Comparison of ENCODE assay signal across 28 mouse cellular contexts in the genomic region with DNA sequence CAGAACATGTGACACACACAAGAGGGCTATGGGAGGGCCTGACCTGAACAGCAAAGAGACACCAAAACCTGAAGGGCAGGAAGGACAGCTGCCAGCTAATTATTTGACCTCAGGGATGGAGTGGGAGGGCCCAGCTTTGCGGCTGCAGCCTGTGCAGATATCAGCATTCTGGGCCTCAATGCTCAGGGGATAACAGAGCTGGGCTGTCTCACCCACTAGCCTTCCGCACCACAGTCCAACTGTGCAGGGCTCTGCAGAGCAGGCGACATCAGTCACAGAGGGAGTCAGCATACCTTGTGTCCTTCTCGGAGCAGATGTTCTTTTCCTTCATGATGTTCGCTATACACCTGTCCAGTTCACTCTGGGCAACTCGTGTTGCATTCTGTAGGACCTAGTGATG. TPM values are rescaled to one million over a fixed set of nuclear protein-coding genes. Genes with fewer than 3 reads are reported as not detected.
A peak's percentile ranks its signal among the peaks of the same experiment; 100 is the strongest.
DNase-seq lines count a peak whose midpoint lies in the region; ATAC-seq and TF ChIP-seq lines count a peak whose summit lies in the region.
"Had no signal": no experiment of that assay in that cellular context is flagged by ENCODE, and none has a peak within 500 bp of the region (broad histone marks: within the 10 kb centered on the region; RNA-seq: fewer than 3 reads in every experiment).

No protein-coding gene starts in this region.

- TF ChIP-seq EP300 in liver, embryonic 14.5 days (IDR thresholded peaks at IDR 0.05; ENCODE audit: low read depth), result no peak
- TF ChIP-seq EP300 in liver, postnatal 0 days (IDR thresholded peaks at IDR 0.05; ENCODE audit: low read depth), result no peak

- DNase-seq in embryonic facial prominence, embryonic 10.5 days (ENCODE audit: low spot score), result no peak
- no peak for DNase-seq in liver, embryonic 11.5 days (ENCODE audit: low spot score)
- DNase-seq in liver, embryonic 14.5 days (ENCODE audit: low read depth in 3 of 3, low spot score in 3 of 3), result no peak
- DNase-seq in liver, postnatal 0 days, result no peak
- no peak for DNase-seq in ovary, postnatal 36 days (ENCODE audit: low spot score)
- DNase-seq: adrenal gland, adult 8-10 months; adrenal gland, postnatal 25 days; cerebellum, adult 11 months; cerebellum, adult 18-20 months; cerebellum, adult 8-10 months; cerebellum, adult 9-11 months; cerebellum, postnatal 36 days; embryo, embryonic 11 days had no signal

- 87% methylated on average over 6 of the region's 6 CpGs for WGBS in embryonic facial prominence, embryonic 13.5 days
- 92% methylated on average over 6 of the region's 6 CpGs for WGBS in embryonic facial prominence, embryonic 10.5 days
- WGBS in liver, embryonic 12.5 days (ENCODE audit: insufficient replicate concordance), result 78% methylated on average over 6 of the region's 6 CpGs
- 90% methylated on average over 6 of the region's 6 CpGs for WGBS in liver, embryonic 11.5 days
- WGBS in liver, embryonic 14.5 days (ENCODE audit: insufficient replicate concordance), result 69% methylated on average over 6 of the region's 6 CpGs
- 85% methylated on average over 6 of the region's 6 CpGs for WGBS in liver, postnatal 0 days (ENCODE audit: insufficient replicate concordance)

- H3K4me1 ChIP-seq in embryonic facial prominence, embryonic 13.5 days, result peaks cover 11% of the 10 kb centered on the region
- H3K4me1 ChIP-seq in embryonic facial prominence, embryonic 10.5 days, result peaks cover 11% of the 10 kb centered on the region
- H3K4me1 ChIP-seq in liver, embryonic 12.5 days, result peaks cover 11% of the 10 kb centered on the region
- no peaks in the 10 kb centered on the region for H3K4me1 ChIP-seq in liver, embryonic 11.5 days (replicated peaks; ENCODE audit: control insufficient read depth, insufficient read depth, low read length)
- peaks cover 0 to 2% of the 10 kb centered on the region in 2 experiments; a peak in 1 of 4 replicates for H3K4me1 ChIP-seq in liver, embryonic 14.5 days (replicated peaks; ENCODE audit: control insufficient read depth in 2 of 2, insufficient read depth in 2 of 2, low read length in 1 of 2)
- H3K4me1 ChIP-seq in liver, postnatal 0 days (ENCODE audit: insufficient read depth), result no peaks in the 10 kb centered on the region
- H3K4me1 ChIP-seq: embryonic facial prominence, embryonic 15.5 days; forebrain, embryonic 12.5 days had no signal

- no peak overlapping the region for H3K4me2 ChIP-seq in embryonic facial prominence, embryonic 13.5 days
- H3K4me2 ChIP-seq in liver, embryonic 12.5 days, result no peak overlapping the region
- H3K4me2 ChIP-seq in liver, embryonic 11.5 days, result no peak overlapping the region
- H3K4me2 ChIP-seq in liver, embryonic 14.5 days (ENCODE audit: low read depth), result no peak overlapping the region
- H3K4me2 ChIP-seq in liver, postnatal 0 days (ENCODE audit: low read depth, low read length), result no peak overlapping the region
- H3K4me2 ChIP-seq: embryonic facial prominence, embryonic 12.5 days; embryonic facial prominence, embryonic 15.5 days; forebrain, embryonic 12.5 days had no signal

- ATAC-seq in embryonic facial prominence, embryonic 13.5 days (ENCODE audit: insufficient number of reproducible peaks, insufficient read depth, low FRiP score, low TSS enrichment, low read depth), result no peak
- peak; percentile 57 for ATAC-seq in liver, embryonic 12.5 days
- ATAC-seq in liver, embryonic 11.5 days (replicated peaks; ENCODE audit: low FRiP score), result no peak; the same call in 1 of the 2 replicates
- peak; percentile 40; the same call in 1 of the 2 replicates for ATAC-seq in liver, embryonic 14.5 days (ENCODE audit: insufficient read depth)
- no peak for ATAC-seq in liver, postnatal 0 days
- peak; percentile 55; the same call in 1 of the 2 replicates for ATAC-seq in megakaryocyte-erythroid progenitor cell, adult 5-6 weeks (replicated peaks; ENCODE audit: low FRiP score, low TSS enrichment, poor library complexity, severe bottlenecking)
- ATAC-seq: forebrain, embryonic 14.5 days; forebrain, embryonic 16.5 days had no signal

- no peak overlapping the region for H3K4me3 ChIP-seq in embryonic facial prominence, embryonic 13.5 days
- H3K4me3 ChIP-seq in embryonic facial prominence, embryonic 10.5 days, result no peak overlapping the region
- no peak overlapping the region for H3K4me3 ChIP-seq in liver, embryonic 12.5 days
- no peak overlapping the region for H3K4me3 ChIP-seq in liver, embryonic 11.5 days (ENCODE audit: low read depth, low read length)
- no peak overlapping the region for H3K4me3 ChIP-seq in liver, embryonic 14.5 days (ENCODE audit: insufficient read depth in 1 of 2, low read depth in 2 of 2, low read length in 2 of 2)
- no peak overlapping the region for H3K4me3 ChIP-seq in liver, postnatal 0 days (ENCODE audit: low read depth, low read length)
- H3K4me3 ChIP-seq: embryonic facial prominence, embryonic 12.5 days; embryonic facial prominence, embryonic 15.5 days; erythroblast, embryonic 14.5 days; forebrain, embryonic 10.5 days; forebrain, embryonic 12.5 days had no signal

- no peak for TF ChIP-seq CTCF in liver, embryonic 14.5 days (IDR thresholded peaks at IDR 0.05; ENCODE audit: low read depth)
- TF ChIP-seq CTCF in liver, postnatal 0 days (IDR thresholded peaks at IDR 0.05; ENCODE audit: low read depth), result no peak

- H3K9ac ChIP-seq in embryonic facial prominence, embryonic 13.5 days, result 0 out of 2 replicates have a peak overlapping the region, but pooled peaks have one; percentile 3
- no peak overlapping the region for H3K9ac ChIP-seq in liver, embryonic 12.5 days
- H3K9ac ChIP-seq in liver, embryonic 11.5 days (ENCODE audit: low read depth, low read length), result no peak overlapping the region
- no peak overlapping the region for H3K9ac ChIP-seq in liver, embryonic 14.5 days (replicated peaks)
- no peak overlapping the region for H3K9ac ChIP-seq in liver, postnatal 0 days (replicated peaks)
- H3K9ac ChIP-seq: embryonic facial prominence, embryonic 12.5 days; embryonic facial prominence, embryonic 15.5 days; forebrain, embryonic 12.5 days had no signal

- H3K36me3 ChIP-seq in embryonic facial prominence, embryonic 13.5 days, result peaks cover 47% of the 10 kb centered on the region
- peaks cover 63% of the 10 kb centered on the region for H3K36me3 ChIP-seq in embryonic facial prominence, embryonic 10.5 days (replicated peaks)
- peaks cover 44% of the 10 kb centered on the region for H3K36me3 ChIP-seq in liver, embryonic 12.5 days
- H3K36me3 ChIP-seq in liver, embryonic 11.5 days (ENCODE audit: control insufficient read depth, insufficient read depth, low read length), result no peaks in the 10 kb centered on the region; the same call in 1 of the 2 replicates
- H3K36me3 ChIP-seq in liver, embryonic 14.5 days (replicated peaks; ENCODE audit: control insufficient read depth, insufficient read depth, low read depth), result peaks cover 5% of the 10 kb centered on the region
- H3K36me3 ChIP-seq in liver, postnatal 0 days (replicated peaks; ENCODE audit: insufficient read depth, low read length), result peaks cover 36% of the 10 kb centered on the region

- H3K27me3 ChIP-seq in embryonic facial prominence, embryonic 13.5 days, result no peaks in the 10 kb centered on the region
- H3K27me3 ChIP-seq in embryonic facial prominence, embryonic 10.5 days (replicated peaks; ENCODE audit: low read depth, poor library complexity, severe bottlenecking), result no peaks in the 10 kb centered on the region
- H3K27me3 ChIP-seq in liver, embryonic 12.5 days (replicated peaks), result no peaks in the 10 kb centered on the region
- H3K27me3 ChIP-seq in liver, embryonic 11.5 days (replicated peaks; ENCODE audit: control insufficient read depth, insufficient read depth, low read length), result no peaks in the 10 kb centered on the region
- no peaks in the 10 kb centered on the region for H3K27me3 ChIP-seq in liver, embryonic 14.5 days (ENCODE audit: control insufficient read depth, insufficient read depth, low read length)
- no peaks in the 10 kb centered on the region for H3K27me3 ChIP-seq in liver, postnatal 0 days (ENCODE audit: insufficient read depth, low read length)
- H3K27me3 ChIP-seq: embryonic facial prominence, embryonic 12.5 days; embryonic facial prominence, embryonic 15.5 days; forebrain, embryonic 12.5 days had no signal

- H3K9me3 ChIP-seq in embryonic facial prominence, embryonic 13.5 days, result no peaks in the 10 kb centered on the region
- no peaks in the 10 kb centered on the region for H3K9me3 ChIP-seq in embryonic facial prominence, embryonic 10.5 days
- H3K9me3 ChIP-seq in liver, embryonic 12.5 days (replicated peaks), result no peaks in the 10 kb centered on the region
- H3K9me3 ChIP-seq in liver, embryonic 11.5 days (ENCODE audit: control insufficient read depth, low read length), result no peaks in the 10 kb centered on the region
- no peaks in the 10 kb centered on the region for H3K9me3 ChIP-seq in liver, embryonic 14.5 days (ENCODE audit: control insufficient read depth, low read length)
- no peaks in the 10 kb centered on the region for H3K9me3 ChIP-seq in liver, postnatal 0 days (ENCODE audit: low read length)
- H3K9me3 ChIP-seq: embryonic facial prominence, embryonic 12.5 days; embryonic facial prominence, embryonic 15.5 days; forebrain, embryonic 10.5 days; forebrain, embryonic 12.5 days had no signal

- H3K27ac ChIP-seq in embryonic facial prominence, embryonic 13.5 days, result no peak overlapping the region
- no peak overlapping the region for H3K27ac ChIP-seq in embryonic facial prominence, embryonic 10.5 days (replicated peaks)
- H3K27ac ChIP-seq in liver, embryonic 12.5 days, result 0 out of 2 replicates have a peak overlapping the region, but pooled peaks have one; percentile 14
- H3K27ac ChIP-seq in liver, embryonic 11.5 days (ENCODE audit: low read depth, low read length), result no peak overlapping the region
- H3K27ac ChIP-seq in liver, embryonic 14.5 days, result no peak overlapping the region
- H3K27ac ChIP-seq in liver, postnatal 0 days (ENCODE audit: low read depth), result no peak overlapping the region
- H3K27ac ChIP-seq: embryonic facial prominence, embryonic 12.5 days; embryonic facial prominence, embryonic 15.5 days; forebrain, embryonic 10.5 days; forebrain, embryonic 12.5 days had no signal

RNA-seq across cellular contexts. Expression of a gene that starts 9.9 kb away (rescaled TPM):
- 20.3 and 22.3 TPM in 2 replicates for polyA plus RNA-seq in embryonic facial prominence, embryonic 13.5 days (2015; fragmentation: Nextera tagmentation; extraction: Ambion mirVana)
- 22.3 and 23.6 TPM in 2 replicates for polyA plus RNA-seq in embryonic facial prominence, embryonic 10.5 days (2016; fragmentation: Nextera tagmentation; extraction: Ambion mirVana)
- 9.7 and 9.9 TPM in 2 replicates for polyA plus RNA-seq in liver, embryonic 12.5 days (2016; fragmentation: Nextera tagmentation; extraction: Ambion mirVana)
- polyA plus RNA-seq in liver, embryonic 11.5 days (2014; fragmentation: Nextera tagmentation; extraction: Ambion mirVana), result 15.0 and 18.1 TPM in 2 replicates
- polyA plus RNA-seq in liver, embryonic 14.5 days (2012; rRNA removed), result 2.1 and 2.9 TPM in 2 replicates
- polyA plus RNA-seq in liver, embryonic 14.5 days (2014; fragmentation: Nextera tagmentation; extraction: Ambion mirVana), result 6.3 and 6.6 TPM in 2 replicates
- 3.4 and 4.0 TPM in 2 replicates for polyA plus RNA-seq in liver, postnatal 0 days (2015; fragmentation: Nextera tagmentation; extraction: Ambion mirVana)
- 10.0 and 14.5 TPM in 2 replicates for total RNA-seq in megakaryocyte-erythroid progenitor cell, adult 5-6 weeks (2014; fragmentation: Nextera tagmentation)
- 16.7 and 29.9 TPM in 2 replicates for total RNA-seq in megakaryocyte-erythroid progenitor cell, adult 5-6 weeks (2017)

RNA-seq across cellular contexts. Expression of a gene that starts 25.9 kb away (rescaled TPM):
- not detected in 2 replicates for polyA plus RNA-seq in embryonic facial prominence, embryonic 13.5 days (2015; fragmentation: Nextera tagmentation; extraction: Ambion mirVana)
- polyA plus RNA-seq in embryonic facial prominence, embryonic 10.5 days (2016; fragmentation: Nextera tagmentation; extraction: Ambion mirVana), result not detected in 2 replicates
- polyA plus RNA-seq in liver, embryonic 12.5 days (2016; fragmentation: Nextera tagmentation; extraction: Ambion mirVana), result not detected in 2 replicates
- polyA plus RNA-seq in liver, embryonic 11.5 days (2014; fragmentation: Nextera tagmentation; extraction: Ambion mirVana), result not detected in 2 replicates
- polyA plus RNA-seq in liver, embryonic 14.5 days (2012; rRNA removed), result not detected in 2 replicates
- not detected in 2 replicates for polyA plus RNA-seq in liver, embryonic 14.5 days (2014; fragmentation: Nextera tagmentation; extraction: Ambion mirVana)
- not detected in 2 replicates for polyA plus RNA-seq in liver, postnatal 0 days (2015; fragmentation: Nextera tagmentation; extraction: Ambion mirVana)
- not detected in 2 replicates for total RNA-seq in megakaryocyte-erythroid progenitor cell, adult 5-6 weeks (2014; fragmentation: Nextera tagmentation)
- not detected in 2 replicates for total RNA-seq in megakaryocyte-erythroid progenitor cell, adult 5-6 weeks (2017)
- total RNA-seq: adrenal gland, adult 8-10 months; adrenal gland, postnatal 25 days; adrenal gland, postnatal 4 days; common myeloid progenitor, adult 5-6 weeks; MEL had no signal
- polyA plus RNA-seq: brain, embryonic 14.5 days; C2C12; embryonic facial prominence, embryonic 12.5 days; embryonic facial prominence, embryonic 15.5 days; erythroblast, embryonic 14.5 days; forebrain, embryonic 10.5 days; forebrain, embryonic 12.5 days; forebrain, embryonic 14.5 days; forebrain, embryonic 16.5 days had no signal

RNA-seq across cellular contexts. Expression of a gene that starts 32.2 kb away (rescaled TPM):
- polyA plus RNA-seq in embryonic facial prominence, embryonic 13.5 days (2015; fragmentation: Nextera tagmentation; extraction: Ambion mirVana), result not detected in 2 replicates
- polyA plus RNA-seq in embryonic facial prominence, embryonic 10.5 days (2016; fragmentation: Nextera tagmentation; extraction: Ambion mirVana), result 0.09 TPM in 1 of 2 replicates, not detected in the other
- polyA plus RNA-seq in liver, embryonic 12.5 days (2016; fragmentation: Nextera tagmentation; extraction: Ambion mirVana), result not detected in 2 replicates
- not detected in 2 replicates for polyA plus RNA-seq in liver, embryonic 11.5 days (2014; fragmentation: Nextera tagmentation; extraction: Ambion mirVana)
- polyA plus RNA-seq in liver, embryonic 14.5 days (2012; rRNA removed), result not detected in 2 replicates
- polyA plus RNA-seq in liver, embryonic 14.5 days (2014; fragmentation: Nextera tagmentation; extraction: Ambion mirVana), result not detected in 2 replicates
- not detected in 2 replicates for polyA plus RNA-seq in liver, postnatal 0 days (2015; fragmentation: Nextera tagmentation; extraction: Ambion mirVana)
- not detected in 2 replicates for total RNA-seq in megakaryocyte-erythroid progenitor cell, adult 5-6 weeks (2014; fragmentation: Nextera tagmentation)
- total RNA-seq in megakaryocyte-erythroid progenitor cell, adult 5-6 weeks (2017), result not detected in 2 replicates
- total RNA-seq: common myeloid progenitor, adult 5-6 weeks; MEL had no signal
- polyA plus RNA-seq: C2C12; embryonic facial prominence, embryonic 12.5 days; erythroblast, embryonic 14.5 days; forebrain, embryonic 10.5 days; forebrain, embryonic 12.5 days; forebrain, embryonic 16.5 days had no signal

Comparison
In these comparisons a context has a peak if more than half of its experiments do, and no peak if none do; other contexts are left out.
1. ATAC-seq: peak in liver, embryonic 12.5 days (single experiment), liver, embryonic 14.5 days (single experiment) and megakaryocyte-erythroid progenitor cell, adult 5-6 weeks (single experiment); none in embryonic facial prominence, embryonic 13.5 days (single experiment), liver, embryonic 11.5 days (single experiment) and liver, postnatal 0 days (single experiment).